Mouse (Mus musculus) frontal cortex, postnatal 25 days (tissue): ENCODE results near the gene Gtf2h4.

Experiments
- DNase-seq, 2 experiments: peaks; one replicate each; pipeline ENCODE4 v3.0.0; 2022; ENCODE audit warnings: low spot score in 2 of 2

Gene Gtf2h4

DNA sequence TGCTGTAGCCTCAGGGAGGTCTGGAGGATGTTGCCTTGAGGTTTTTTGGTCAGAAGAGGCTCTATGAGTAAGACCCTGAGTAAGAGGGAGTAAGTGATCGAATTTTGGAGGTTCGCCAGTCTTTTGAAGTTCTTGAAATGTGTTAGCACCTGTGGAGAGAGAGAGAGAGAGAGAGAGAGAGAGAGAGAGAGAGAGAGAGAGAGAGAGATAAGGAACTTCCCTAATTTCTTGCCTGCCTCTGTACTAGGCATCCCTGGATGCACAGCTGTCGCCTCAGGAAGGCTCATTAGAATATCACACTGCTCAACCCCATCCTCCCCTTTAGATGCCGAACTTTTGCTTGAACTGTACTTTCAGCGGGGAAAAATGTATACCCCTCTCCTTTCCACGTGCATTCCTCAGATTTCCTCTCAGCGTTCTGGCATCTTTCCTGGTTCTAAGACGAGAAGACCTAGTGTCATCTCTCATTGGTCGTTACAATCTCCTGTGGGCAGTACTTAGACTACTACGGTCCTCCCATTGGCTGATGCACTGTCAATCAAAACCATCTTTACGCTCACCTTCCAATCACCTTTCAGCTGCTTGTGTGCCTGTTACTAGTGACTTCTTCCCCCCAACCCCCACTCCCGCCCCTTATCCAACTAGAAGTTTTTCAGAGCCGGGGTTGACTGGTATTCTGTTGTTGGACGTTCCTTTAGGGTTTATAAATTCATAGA lies 34.9 kb downstream of the Gtf2h4 start:
- DNase-seq: peak in 1 of 2 experiments; percentile 32

DNA sequence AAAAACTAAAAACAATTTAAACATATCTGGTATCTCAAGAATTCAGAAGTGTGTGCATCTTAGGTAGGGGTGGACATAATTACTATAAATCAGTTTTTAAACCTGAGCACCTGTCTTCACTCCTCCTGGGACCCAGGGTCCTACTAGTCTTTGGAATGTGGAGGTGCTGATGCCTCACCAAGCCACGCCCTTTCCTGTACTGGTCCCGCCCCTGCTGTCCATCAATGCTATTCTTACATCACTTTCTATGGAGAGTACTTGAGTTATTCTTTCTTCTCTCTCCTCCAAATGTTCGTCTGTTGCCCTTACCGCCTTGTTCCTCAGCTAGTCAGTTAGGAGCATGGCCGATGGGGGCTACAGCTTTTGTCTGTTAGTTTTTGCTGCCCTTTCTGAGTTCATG lies 37.2 kb downstream of the Gtf2h4 start:
- DNase-seq: no peak

DNA sequence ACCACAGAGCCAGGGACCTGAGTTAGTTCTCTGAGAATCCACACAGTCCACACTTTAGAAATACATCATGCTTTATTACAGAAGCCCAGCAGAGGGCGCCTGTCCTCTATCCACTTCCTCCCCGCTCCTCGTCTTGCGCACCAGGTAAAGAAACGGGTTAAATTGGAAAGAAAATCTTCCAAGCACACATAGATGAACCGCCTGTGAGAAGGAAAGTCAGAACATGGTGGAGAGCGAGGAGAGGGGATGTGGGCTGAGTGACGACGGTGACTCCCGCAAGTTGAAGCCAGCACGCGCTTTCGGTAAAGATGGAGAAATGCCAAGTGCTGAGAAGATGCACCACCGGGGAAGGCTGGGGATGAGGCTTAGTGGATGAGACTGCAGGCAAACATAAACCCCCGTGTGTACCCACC lies 37.8 kb downstream of the Gtf2h4 start:
- peak; percentile 63 to 79 for DNase-seq

DNA sequence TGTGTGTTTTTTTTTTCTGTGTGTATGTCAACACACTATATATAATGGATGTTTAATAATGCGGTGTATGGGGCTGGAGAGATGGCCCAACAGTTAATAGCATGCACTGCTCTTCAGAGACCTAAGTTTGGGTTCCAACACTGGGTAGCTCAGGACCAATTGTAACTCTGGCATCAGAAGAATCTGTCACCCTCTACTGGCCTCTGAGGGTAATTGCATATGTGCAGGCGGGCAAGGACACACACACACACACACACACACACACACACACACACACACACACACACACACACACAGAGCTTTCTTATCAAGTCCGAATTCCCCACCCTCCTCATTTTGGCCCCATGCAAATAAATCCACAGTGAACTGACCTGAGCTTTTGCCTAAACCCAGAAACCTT lies 38.3 kb downstream of the Gtf2h4 start:
- DNase-seq: no peak

DNA sequence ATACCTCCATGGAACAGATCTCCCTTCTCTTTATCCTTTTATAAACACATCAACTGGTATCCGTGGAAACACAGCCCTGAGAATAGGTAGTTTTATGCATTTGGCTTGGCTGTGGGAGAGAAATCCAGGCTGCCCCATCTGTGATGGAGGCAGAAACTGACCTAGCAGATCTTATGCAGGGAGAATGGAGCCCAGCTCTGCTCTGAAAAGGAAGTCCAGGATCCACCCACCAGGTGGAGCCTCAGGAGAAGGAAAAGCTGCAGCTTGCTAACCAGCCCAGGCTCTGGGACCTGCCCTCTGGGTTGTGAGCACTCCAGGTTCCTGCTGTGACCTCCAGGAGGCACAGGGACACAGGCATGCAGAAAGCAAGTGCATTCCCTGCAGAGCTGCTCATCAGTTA lies 39.5 kb downstream of the Gtf2h4 start:
- peak in 1 of 2 experiments; percentile 42 for DNase-seq

DNA sequence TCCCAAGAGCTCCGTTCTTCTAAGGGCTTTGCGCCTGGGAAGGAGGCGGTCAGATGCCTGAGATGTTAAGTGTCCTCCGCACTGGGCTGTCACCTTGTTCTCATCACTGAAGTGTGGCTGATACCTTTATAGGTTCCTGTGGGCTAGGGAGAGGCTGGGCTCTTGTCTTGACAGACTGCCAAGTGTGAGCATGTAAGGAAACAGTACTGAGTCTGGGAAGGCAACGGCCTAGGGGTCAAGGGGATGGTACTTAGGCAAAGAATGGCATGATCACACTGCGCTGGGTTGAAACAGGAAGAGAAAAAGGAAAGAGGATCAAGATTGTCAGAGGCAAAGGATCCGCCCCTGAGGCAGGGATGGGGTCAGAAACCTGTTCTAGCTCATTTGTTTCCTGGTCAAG lies 47.0 kb downstream of the Gtf2h4 start, which contains the start of gene Gm9573:
Gene Gm9573, minus strand, starts transcription at position 101 of the 400 bp plus-strand sequence.
- no peak for DNase-seq
